Mouse (Mus musculus) cerebellum, adult 11-12 months (tissue): ENCODE measurements around the gene Cox7a1.

Experiments
- DNase-seq: peaks from one replicate; pipeline ENCODE4 v3.0.0; 2022

Gene Cox7a1

GRCm38 (mm10) chr7:30222205-30222604, 38.3 kb downstream of the Cox7a1 start:
- no peak for DNase-seq

- no peak for DNase-seq
Observed at GRCm38 (mm10) chr7:30224206-30224605, 40.3 kb downstream of the Cox7a1 start.

GRCm38 (mm10) chr7:30231328-30231668, 47.4 kb downstream of the Cox7a1 start:
- DNase-seq, result no peak

DNA sequence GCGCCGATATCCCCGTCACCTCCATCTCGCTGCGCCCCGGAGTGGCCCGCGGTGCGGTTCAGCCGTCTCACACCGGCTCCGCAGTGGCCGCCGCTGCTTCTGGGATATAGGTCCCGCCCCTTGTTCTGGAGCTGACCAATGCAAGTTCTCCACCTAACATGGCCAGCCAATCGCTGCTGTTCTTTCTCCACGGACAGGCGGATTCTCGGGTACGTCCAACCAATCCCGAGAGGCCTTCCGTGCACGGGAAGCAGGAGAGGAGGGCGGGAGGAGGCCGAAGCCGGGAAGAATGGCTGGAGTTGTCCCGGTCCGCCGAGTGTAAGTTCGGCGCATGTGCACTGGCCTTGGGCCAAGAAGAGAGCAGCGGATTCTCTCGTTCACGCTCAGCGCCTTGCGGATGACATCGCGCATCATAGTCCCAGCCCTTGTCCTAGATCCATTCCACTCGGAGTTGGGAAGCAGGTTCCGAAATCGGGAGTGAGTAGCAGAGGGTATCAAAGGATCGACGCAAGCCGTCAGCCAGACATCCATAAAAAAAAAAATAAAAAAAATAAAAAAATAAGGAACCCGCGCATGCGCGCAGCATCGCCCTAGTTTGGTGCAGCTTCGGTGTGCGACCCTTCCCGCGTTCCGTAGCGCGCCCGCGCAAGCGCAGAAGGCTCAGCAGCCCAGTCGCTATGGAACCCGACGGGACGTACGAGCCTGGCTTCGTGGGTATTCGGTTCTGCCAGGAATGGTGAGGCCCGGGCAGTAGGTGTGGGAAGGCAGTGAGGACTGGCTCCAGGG, 47.9 kb downstream of the Cox7a1 start, which contains the start of the genes Polr2i and Tbcb:
TSS of gene Polr2i (plus strand) at position 280 of the 786 bp plus-strand sequence.
TSS of gene Tbcb (minus strand) at position 604 of the 786 bp plus-strand sequence.
- peak; percentile 100 for DNase-seq

DNA sequence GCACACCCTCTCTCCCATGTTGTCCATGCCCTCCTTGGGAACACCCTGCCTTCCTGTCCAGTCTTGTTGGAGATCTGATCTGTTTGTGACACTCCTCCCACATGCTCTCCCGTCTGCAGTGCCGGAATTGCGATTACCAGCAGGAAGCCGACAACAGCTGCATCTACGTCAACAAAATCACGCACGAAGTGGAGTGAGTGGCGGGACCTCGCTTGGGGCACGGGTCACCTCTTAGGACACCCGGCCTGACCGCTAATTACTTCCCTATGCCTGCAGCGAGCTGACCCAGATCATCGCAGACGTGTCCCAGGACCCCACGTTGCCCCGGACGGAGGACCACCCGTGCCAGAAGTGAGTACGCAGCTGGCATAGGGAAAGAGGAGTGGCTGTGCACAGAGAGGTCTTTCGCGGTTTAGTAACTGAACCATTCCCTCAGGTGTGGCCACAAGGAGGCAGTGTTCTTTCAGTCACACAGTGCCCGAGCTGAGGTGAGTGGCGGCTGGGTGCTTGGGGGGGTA, 48.7 kb downstream of the Cox7a1 start:
- peak; percentile 78 for DNase-seq

DNA sequence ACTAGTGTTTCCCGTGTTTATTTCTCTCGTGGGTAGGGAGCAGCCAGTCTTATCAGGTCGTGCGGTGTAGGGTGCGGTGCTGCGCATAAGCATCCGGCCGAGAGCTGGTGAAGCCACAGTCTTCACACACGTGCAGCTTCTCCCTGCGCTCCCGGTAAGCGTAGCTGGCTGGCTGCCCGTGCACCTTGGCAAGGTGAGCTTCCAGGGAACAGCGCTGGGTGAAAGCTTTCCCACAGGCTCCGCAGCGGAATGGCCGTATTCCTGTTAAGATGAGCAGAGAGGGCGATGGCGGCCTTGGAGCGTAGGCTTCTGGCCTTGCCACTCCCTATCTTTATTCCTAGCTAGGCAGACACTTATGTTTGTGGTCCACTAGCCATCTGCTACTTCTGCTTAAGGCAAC, 49.4 kb downstream of the Cox7a1 start:
- peak; percentile 69 for DNase-seq

GRCm38 (mm10) chr7:30234276-30234858, 50.4 kb downstream of the Cox7a1 start:
- peak; percentile 49 for DNase-seq

DNA sequence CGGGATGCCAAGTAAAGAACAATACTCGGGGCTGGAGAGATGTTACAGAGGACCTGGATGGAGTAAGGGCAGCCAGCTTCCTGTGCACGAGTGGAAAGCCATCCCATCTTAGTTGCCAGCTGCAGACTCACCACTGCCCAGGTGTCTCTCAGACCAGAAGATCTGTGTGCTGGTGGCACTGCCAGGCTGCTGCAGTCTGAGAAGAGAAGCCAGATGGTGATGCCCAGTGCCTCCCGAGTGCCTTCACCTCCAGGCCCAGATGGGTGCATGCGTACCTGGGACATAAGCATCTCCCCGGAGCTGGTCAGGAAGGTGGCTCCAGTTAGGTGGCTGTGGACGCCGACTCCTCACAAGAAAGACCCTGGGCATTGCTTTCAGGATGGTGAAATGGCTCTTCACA, 51.1 kb downstream of the Cox7a1 start:
- no peak for DNase-seq

DNA sequence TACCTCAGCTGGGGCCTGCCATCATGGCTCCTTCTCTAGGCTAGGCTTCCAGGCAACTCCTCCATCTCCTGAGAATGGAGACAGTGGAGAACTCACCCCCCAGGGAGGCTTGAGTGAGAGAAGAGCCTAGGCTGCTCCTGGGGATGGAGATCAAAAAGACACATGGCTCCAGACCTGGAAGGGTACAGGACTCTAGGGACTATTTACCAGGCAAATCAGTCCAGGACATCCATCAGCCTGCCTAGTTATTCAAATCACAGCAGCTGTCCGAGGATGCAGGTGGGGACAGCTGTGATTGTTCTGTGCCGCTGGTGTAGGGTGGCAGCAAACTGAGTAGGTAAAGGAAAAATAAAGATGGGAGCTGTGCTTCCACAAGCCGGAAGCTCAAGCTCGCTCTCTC, 51.7 kb downstream of the Cox7a1 start, which contains the start of gene Ovol3:
TSS of gene Ovol3 (minus strand) at position 101 of the 400 bp plus-strand sequence.
- no peak for DNase-seq
